Mouse (Mus musculus): ENCODE data around the gene Gm3417. TPM values are rescaled to one million over a fixed set of nuclear protein-coding genes. Genes with fewer than 3 reads are reported as not detected.
A peak's percentile ranks its signal among the peaks of the same experiment; 100 is the strongest.

Gm3417 gene
- total and polyA plus RNA-seq, 3 experiments, result 3.1 TPM; not detected in 2

GRCm38 (mm10) chr17:14959979-14960378 lies 18.6 kb downstream of the Gm3417 start (continued):
- TF ChIP-seq JUN (IDR thresholded peaks at IDR 0.05; ENCODE audit: insufficient read depth, low read depth, low read length), result no peak
- no peak for TF ChIP-seq ZNF384 (IDR thresholded peaks at IDR 0.05; ENCODE audit: low read depth, low read length)
- no peak for TF ChIP-seq GABPA (IDR thresholded peaks at IDR 0.05; ENCODE audit: insufficient replicate concordance, low read depth, low read length)
- TF ChIP-seq BHLHE40 (IDR thresholded peaks at IDR 0.05; ENCODE audit: low read depth, low read length), result no peak
- TF ChIP-seq CHD1 (IDR thresholded peaks at IDR 0.05; ENCODE audit: low read depth, low read length), result peak; percentile 96
- TF ChIP-seq CTCF (conservative IDR thresholded peaks at IDR 0.05 in 1 of 2, IDR thresholded peaks at IDR 0.05 in 1 of 2; ENCODE audit: low read depth in 2 of 2, low read length in 2 of 2), result no peak

DNA sequence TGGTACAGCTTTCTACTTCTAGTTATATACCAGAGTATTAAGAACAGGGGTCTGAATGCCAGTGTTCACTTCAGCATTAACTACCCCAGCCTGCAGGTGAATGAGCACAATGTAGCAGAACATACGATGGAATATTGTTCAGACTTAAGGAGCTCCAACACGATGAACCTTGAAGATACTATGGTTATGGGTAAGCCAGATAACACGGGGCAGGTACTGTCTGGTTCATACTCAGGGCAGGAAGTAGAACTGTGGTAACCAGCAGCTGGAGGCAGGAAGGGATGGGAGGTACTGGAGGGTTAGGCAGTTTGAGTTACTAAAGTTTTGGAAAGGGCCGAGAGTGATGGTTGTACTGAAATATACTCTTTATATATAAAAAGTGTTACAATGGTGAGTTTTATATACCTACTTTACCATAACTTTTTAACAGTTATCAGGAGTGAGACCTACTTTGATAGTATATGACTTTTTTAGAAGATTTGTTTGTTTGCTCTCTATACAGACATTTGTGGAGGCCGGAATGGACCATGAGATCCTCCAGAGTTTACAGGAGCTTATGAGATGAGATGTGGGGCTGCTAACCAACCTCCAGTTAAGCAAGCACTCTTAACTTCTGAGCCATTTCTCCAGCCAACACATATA lies 19.8 kb downstream of the Gm3417 start:
- peak overlapping the region; percentile 91 for H3K4me2 ChIP-seq (ENCODE audit: insufficient read depth, low read depth, poor library complexity, severe bottlenecking)
- in situ Hi-C loops (cut with MboI; ENCODE audit: low pct_ligation_motif_present, low pct_unique_long_range_greater_than_20kb, low sequenced_read_pairs) (no loop called here), dilution Hi-C loops (cut with MboI; ENCODE audit: extremely low pct_ligation_motif_present, extremely low pct_unique_long_range_greater_than_20kb, low sequenced_read_pairs) (no loop called here)
- peaks cover 50% of the 10 kb centered on the region for H3K79me2 ChIP-seq (replicated peaks; ENCODE audit: control insufficient read depth, extremely low read depth, insufficient read depth, poor library complexity, severe bottlenecking)
- H3K27me3 ChIP-seq (replicated peaks), result no peaks in the 10 kb centered on the region
- no peaks in the 10 kb centered on the region for H3K9me3 ChIP-seq (replicated peaks; ENCODE audit: low read length)
- TF ChIP-seq GABPA (IDR thresholded peaks at IDR 0.05; ENCODE audit: insufficient replicate concordance, low read depth, low read length), result no peak
- H3K36me3 ChIP-seq (replicated peaks in 1 of 2; ENCODE audit: control insufficient read depth in 1 of 2, insufficient read depth in 1 of 2, low read length in 1 of 2), result peaks cover 26 to 45% of the 10 kb centered on the region in 2 experiments
- peaks cover 10 to 46% of the 10 kb centered on the region in 2 experiments for H3K4me1 ChIP-seq (ENCODE audit: control insufficient read depth in 1 of 2, insufficient read depth in 2 of 2)
- H3K27ac ChIP-seq (ENCODE audit: insufficient read depth, low read depth), result no peak overlapping the region
- peak overlapping the region; percentile 57 to 95 (median 94) for H3K4me3 ChIP-seq (replicated peaks in 1 of 3; ENCODE audit: low read depth in 2 of 3, low read length in 2 of 3, poor library complexity in 1 of 3)
- H3K9ac ChIP-seq (ENCODE audit: insufficient read depth, low read depth), result peak overlapping the region; percentile 95
- no peak for DNase-seq (ENCODE audit: extremely low read depth)

DNA sequence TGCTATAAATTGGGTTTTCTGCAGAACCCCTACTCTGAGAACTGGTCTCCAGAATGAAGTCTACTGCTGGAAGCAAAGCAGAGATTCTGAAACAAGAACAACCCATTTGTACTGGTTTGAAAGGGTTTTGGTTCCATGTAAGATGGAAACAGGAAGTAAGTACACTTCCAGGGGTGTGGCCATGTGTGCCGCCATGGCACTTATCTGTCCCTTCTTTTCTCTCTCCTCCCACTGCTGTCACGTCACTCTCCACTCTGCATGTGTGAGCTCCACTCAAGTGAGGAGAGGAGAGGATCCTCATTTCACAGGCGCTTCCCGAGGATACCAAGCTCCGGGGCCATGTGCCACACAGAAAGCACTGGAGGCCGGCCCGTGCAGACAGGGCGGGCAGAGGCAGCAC lies 25.1 kb downstream of the Gm3417 start:
- H3K27ac ChIP-seq (ENCODE audit: insufficient read depth, low read depth), result peak overlapping the region; percentile 30
- dilution Hi-C loops (cut with MboI; ENCODE audit: extremely low pct_ligation_motif_present, extremely low pct_unique_long_range_greater_than_20kb, low sequenced_read_pairs) (no loop called here), in situ Hi-C loops (cut with MboI; ENCODE audit: low pct_ligation_motif_present, low pct_unique_long_range_greater_than_20kb, low sequenced_read_pairs) (no loop called here)
- H3K36me3 ChIP-seq (replicated peaks in 1 of 2; ENCODE audit: control insufficient read depth in 1 of 2, insufficient read depth in 1 of 2, low read length in 1 of 2), result peaks cover 61 to 92% of the 10 kb centered on the region in 2 experiments
- peak; percentile 83 for DNase-seq (ENCODE audit: extremely low read depth)
- peaks cover 11 to 52% of the 10 kb centered on the region in 2 experiments for H3K4me1 ChIP-seq (ENCODE audit: control insufficient read depth in 1 of 2, insufficient read depth in 2 of 2)
- H3K9ac ChIP-seq (ENCODE audit: insufficient read depth, low read depth), result no peak overlapping the region
- no peak overlapping the region for H3K4me2 ChIP-seq (ENCODE audit: insufficient read depth, low read depth, poor library complexity, severe bottlenecking)
- peaks cover 64% of the 10 kb centered on the region for H3K79me2 ChIP-seq (replicated peaks; ENCODE audit: control insufficient read depth, extremely low read depth, insufficient read depth, poor library complexity, severe bottlenecking)
- TF ChIP-seq TCF12 (IDR thresholded peaks at IDR 0.05; ENCODE audit: low read depth, low read length) (no peak), CHD2 (IDR thresholded peaks at IDR 0.05; ENCODE audit: low read length) (no peak), ZKSCAN1 (IDR thresholded peaks at IDR 0.05; ENCODE audit: borderline replicate concordance, low read depth, low read length) (no peak), KAT2A (IDR thresholded peaks at IDR 0.05; ENCODE audit: insufficient replicate concordance, low read length) (no peak), NRF1 (IDR thresholded peaks at IDR 0.05; ENCODE audit: low read depth, low read length) (no peak), MAX (IDR thresholded peaks at IDR 0.05; ENCODE audit: low read length) (peak; percentile 58; the same call in 1 of the 2 replicates), CHD1 (IDR thresholded peaks at IDR 0.05; ENCODE audit: low read depth, low read length) (no peak), POLR2A (IDR thresholded peaks at IDR 0.05; ENCODE audit: low read depth, low read length) (peak; percentile 26), MXI1 (IDR thresholded peaks at IDR 0.05; ENCODE audit: low read depth, low read length) (peak; percentile 57; the same call in 1 of the 2 replicates), POLR2AphosphoS2 (IDR thresholded peaks at IDR 0.05; ENCODE audit: low read depth, low read length) (no peak), TBP (conservative IDR thresholded peaks at IDR 0.05; ENCODE audit: low read depth, low read length) (0 out of 2 replicates have a peak, but pooled peaks have one; percentile 48), CTCF (conservative IDR thresholded peaks at IDR 0.05 in 1 of 2, IDR thresholded peaks at IDR 0.05 in 1 of 2; ENCODE audit: low read depth in 2 of 2, low read length in 2 of 2) (no peak), GABPA (IDR thresholded peaks at IDR 0.05; ENCODE audit: insufficient replicate concordance, low read depth, low read length) (no peak), USF1 (IDR thresholded peaks at IDR 0.05; ENCODE audit: low read depth, low read length) (no peak), USF2 (conservative IDR thresholded peaks at IDR 0.05; ENCODE audit: low read depth, low read length) (no peak), EP300 (IDR thresholded peaks at IDR 0.05; ENCODE audit: low read length) (no peak), RAD21 (IDR thresholded peaks at IDR 0.05; ENCODE audit: low read depth, low read length) (no peak), UBTF (IDR thresholded peaks at IDR 0.05; ENCODE audit: low read depth, low read length) (no peak), ZMIZ1 (IDR thresholded peaks at IDR 0.05; ENCODE audit: low read depth, low read length) (no peak), MYC (IDR thresholded peaks at IDR 0.05; ENCODE audit: low read depth, low read length) (peak; percentile 53; the same call in 1 of the 2 replicates), ETS1 (conservative IDR thresholded peaks at IDR 0.05; ENCODE audit: low read depth, low read length) (no peak), NELFE (IDR thresholded peaks at IDR 0.05; ENCODE audit: low read depth, low read length) (no peak), ELF1 (IDR thresholded peaks at IDR 0.05; ENCODE audit: low read depth, low read length) (peak; percentile 71), PAX5 (IDR thresholded peaks at IDR 0.05; ENCODE audit: low read length) (no peak), HCFC1 (IDR thresholded peaks at IDR 0.05; ENCODE audit: low read depth, low read length) (0 out of 2 replicates have a peak, but pooled peaks have one; percentile 18)
- no peaks in the 10 kb centered on the region for H3K27me3 ChIP-seq (replicated peaks)
- H3K4me3 ChIP-seq (replicated peaks in 1 of 3; ENCODE audit: low read depth in 2 of 3, low read length in 2 of 3, poor library complexity in 1 of 3), result no peak overlapping the region
- H3K9me3 ChIP-seq (replicated peaks; ENCODE audit: low read length), result no peaks in the 10 kb centered on the region
